Mouse (Mus musculus): ENCODE measurements around the gene Fbxl17. TPM values are rescaled to one million over a fixed set of nuclear protein-coding genes. Genes with fewer than 3 reads are reported as not detected.

The Fbxl17 gene
- total and polyA plus RNA-seq, 3 experiments, result 5.0 to 9.7 TPM; not detected in 1

- no peak for TF ChIP-seq RCOR1 (IDR thresholded peaks at IDR 0.05; ENCODE audit: low read depth, low read length)
- no peak for TF ChIP-seq KAT2A (conservative IDR thresholded peaks at IDR 0.05; ENCODE audit: low read depth, low read length)
- no peak for TF ChIP-seq TCF12 (IDR thresholded peaks at IDR 0.05; ENCODE audit: low read depth, low read length)
- TF ChIP-seq MYB (IDR thresholded peaks at IDR 0.05; ENCODE audit: low read depth, low read length), result no peak
- TF ChIP-seq E2F4 (IDR thresholded peaks at IDR 0.05; ENCODE audit: borderline replicate concordance, low read depth, low read length), result no peak
- TF ChIP-seq CHD1 (IDR thresholded peaks at IDR 0.05; ENCODE audit: low read depth, low read length), result no peak
- no peak for TF ChIP-seq CHD2 (IDR thresholded peaks at IDR 0.05; ENCODE audit: low read length)
- no peak for TF ChIP-seq TBP (IDR thresholded peaks at IDR 0.05; ENCODE audit: low read depth, low read length)
- TF ChIP-seq MAX (IDR thresholded peaks at IDR 0.05; ENCODE audit: low read length), result no peak
- TF ChIP-seq MAFK (IDR thresholded peaks at IDR 0.05; ENCODE audit: borderline replicate concordance, low read depth, low read length), result no peak
- TF ChIP-seq POLR2AphosphoS2 (IDR thresholded peaks at IDR 0.05; ENCODE audit: low read length), result no peak
- no peak for TF ChIP-seq HCFC1 (IDR thresholded peaks at IDR 0.05; ENCODE audit: low read depth, low read length)
- TF ChIP-seq JUND (IDR thresholded peaks at IDR 0.05; ENCODE audit: low read depth, low read length), result no peak
- TF ChIP-seq NELFE (IDR thresholded peaks at IDR 0.05; ENCODE audit: low read depth, low read length), result no peak
- Histone ChIP-seq H3K79me2 (ENCODE audit: control insufficient read depth, insufficient read depth, low read length, poor library complexity) (no peaks in the 10 kb centered on the region), H3K9ac (ENCODE audit: control insufficient read depth, low read depth, low read length, poor library complexity, severe bottlenecking) (no peak overlapping the region), H3K27me3 (ENCODE audit: control insufficient read depth in 1 of 2, insufficient read depth in 2 of 2, low read length in 2 of 2) (no peaks in the 10 kb centered on the region), H3K9me3 (replicated peaks; ENCODE audit: insufficient read depth, low read length) (no peaks in the 10 kb centered on the region), H3K36me3 (ENCODE audit: control insufficient read depth in 1 of 2, insufficient read depth in 2 of 2, low read length in 2 of 2) (no peaks in the 10 kb centered on the region), H3K4me3 (ENCODE audit: control insufficient read depth in 1 of 2, insufficient read depth in 1 of 2, low read depth in 2 of 2, low read length in 2 of 2) (no peak overlapping the region), H3K4me1 (ENCODE audit: control insufficient read depth in 1 of 2, insufficient read depth in 2 of 2, low read length in 2 of 2) (no peaks in the 10 kb centered on the region), H3K27ac (ENCODE audit: control insufficient read depth, low read depth, low read length) (no peak overlapping the region)
- DNase-seq (ENCODE audit: low read depth, low spot score), result no peak
Measured at GRCm38 (mm10) chr17:63295471-63295870, 204.3 kb downstream of the Fbxl17 start.

GRCm38 (mm10) chr17:63294961-63295360 lies 204.9 kb downstream of the Fbxl17 start:
- no peaks in the 10 kb centered on the region for H3K9me3 ChIP-seq (replicated peaks; ENCODE audit: insufficient read depth, low read length)
- H3K79me2 ChIP-seq (ENCODE audit: control insufficient read depth, insufficient read depth, low read length, poor library complexity), result no peaks in the 10 kb centered on the region
- no peaks in the 10 kb centered on the region for H3K36me3 ChIP-seq (ENCODE audit: control insufficient read depth in 1 of 2, insufficient read depth in 2 of 2, low read length in 2 of 2)
- TF ChIP-seq MAZ (IDR thresholded peaks at IDR 0.05; ENCODE audit: low read depth, low read length), result no peak
- TF ChIP-seq MAX (IDR thresholded peaks at IDR 0.05; ENCODE audit: low read length), result no peak
- no peak for TF ChIP-seq ZC3H11A (IDR thresholded peaks at IDR 0.05; ENCODE audit: low read depth, low read length)
- no peak for TF ChIP-seq USF1 (IDR thresholded peaks at IDR 0.05; ENCODE audit: low read depth, low read length)
- TF ChIP-seq MYC (IDR thresholded peaks at IDR 0.05; ENCODE audit: low read depth, low read length), result no peak
- no peak for TF ChIP-seq JUND (IDR thresholded peaks at IDR 0.05; ENCODE audit: low read depth, low read length)
- TF ChIP-seq TBP (IDR thresholded peaks at IDR 0.05; ENCODE audit: low read depth, low read length), result no peak
- TF ChIP-seq RAD21 (IDR thresholded peaks at IDR 0.05; ENCODE audit: low read depth, low read length), result no peak
- no peak for TF ChIP-seq CHD2 (IDR thresholded peaks at IDR 0.05; ENCODE audit: low read length)
- no peak for TF ChIP-seq TCF12 (IDR thresholded peaks at IDR 0.05; ENCODE audit: low read depth, low read length)
- TF ChIP-seq ZMIZ1 (IDR thresholded peaks at IDR 0.05; ENCODE audit: low read depth, low read length), result no peak
- no peak for TF ChIP-seq E2F4 (IDR thresholded peaks at IDR 0.05; ENCODE audit: borderline replicate concordance, low read depth, low read length)
- H3K27ac ChIP-seq (ENCODE audit: control insufficient read depth, low read depth, low read length), result no peak overlapping the region
- DNase-seq (ENCODE audit: low read depth, low spot score), result no peak
- no peaks in the 10 kb centered on the region for H3K27me3 ChIP-seq (ENCODE audit: control insufficient read depth in 1 of 2, insufficient read depth in 2 of 2, low read length in 2 of 2)
- H3K4me1 ChIP-seq (ENCODE audit: control insufficient read depth in 1 of 2, insufficient read depth in 2 of 2, low read length in 2 of 2), result no peaks in the 10 kb centered on the region
- H3K4me3 ChIP-seq (ENCODE audit: control insufficient read depth in 1 of 2, insufficient read depth in 1 of 2, low read depth in 2 of 2, low read length in 2 of 2), result no peak overlapping the region
- H3K9ac ChIP-seq (ENCODE audit: control insufficient read depth, low read depth, low read length, poor library complexity, severe bottlenecking), result no peak overlapping the region

All from MEL (cell line).